Mouse (Mus musculus) intestine, embryonic 15.5 days (tissue): Measurements from ENCODE around the gene Dapk1. TPM values are rescaled to one million over a fixed set of nuclear protein-coding genes. Genes with fewer than 3 reads are reported as not detected.
A peak's percentile ranks its signal among the peaks of the same experiment; 100 is the strongest.

Experiments used
- ATAC-seq: fragments of 200-750 bp; cut with Nextera tagmentation; 2 replicates; pipeline ENCODE4 v1.8.0; 2017; ENCODE audit warnings: moderate TSS enrichment, moderate library complexity
- H3K27ac ChIP-seq: fragments of 300-500 bp; sonication (generic); 2 replicates; pipeline ENCODE4 v1.5.1; 2015; ENCODE audit warnings: mild to moderate bottlenecking, inconsistent platforms
- H3K27me3 ChIP-seq: fragments of 300-500 bp; sonication (generic); replicated peaks from 2 replicates; pipeline ENCODE4 v1.6.1; 2015; ENCODE audit warnings: inconsistent platforms
- H3K36me3 ChIP-seq: fragments of 300-500 bp; sonication (generic); 2 replicates; pipeline ENCODE4 v1.6.1; 2015; ENCODE audit warnings: inconsistent platforms
- H3K4me1 ChIP-seq: fragments of 300-500 bp; sonication (generic); replicated peaks from 2 replicates; pipeline ENCODE4 v1.6.1; 2015; ENCODE audit warnings: inconsistent platforms
- H3K4me2 ChIP-seq: fragments of 300-500 bp; sonication (generic); replicated peaks from 2 replicates; pipeline ENCODE4 v1.6.1; 2015; ENCODE audit warnings: mild to moderate bottlenecking, inconsistent platforms
- H3K4me3 ChIP-seq: fragments of 300-500 bp; sonication (generic); replicated peaks from 2 replicates; pipeline ENCODE4 v1.5.1; 2015; ENCODE audit warnings: inconsistent platforms
- H3K9ac ChIP-seq: fragments of 300-500 bp; sonication (generic); 2 replicates; pipeline ENCODE4 v1.6.1; 2015; ENCODE audit warnings: inconsistent platforms
- H3K9me3 ChIP-seq: fragments of 300-500 bp; sonication (generic); 2 replicates; pipeline ENCODE4 v1.6.1; 2016; ENCODE audit warnings: inconsistent platforms
- WGBS: fragments of 180-500 bp; shearing (Covaris S2); methylation state at CpG from one replicate; pipeline ENCODE4 v1.1.7; 2015; 5-methylcytosine and 5-hydroxymethylcytosine counted together
- polyA plus RNA-seq: library from polyadenylated mRNA; unstranded; fragments of >200 nt; fragmentation: Nextera tagmentation; extraction: Ambion mirVana; gene quantifications from 2 replicates; pipeline ENCODE4 v1.2.1, GENCODE M21; 2015

Dapk1 gene
- polyA plus RNA-seq, 1 experiment from 2014 or later: 11.8 TPM

GRCm38 (mm10) chr13:60753216-60753615 lies 151.5 kb downstream of the Dapk1 start:
- no peak for ATAC-seq
- H3K4me1 ChIP-seq: no peaks in the 10 kb centered on the region
- H3K9me3 ChIP-seq: no peaks in the 10 kb centered on the region
- no peaks in the 10 kb centered on the region for H3K27me3 ChIP-seq
- WGBS: 89% methylated on average over 6 of the region's 6 CpGs
- no peak overlapping the region for H3K9ac ChIP-seq
- no peak overlapping the region for H3K4me2 ChIP-seq
- H3K36me3 ChIP-seq: no peaks in the 10 kb centered on the region
- H3K4me3 ChIP-seq: no peak overlapping the region
- no peak overlapping the region for H3K27ac ChIP-seq

- no peak for ATAC-seq
- no peak overlapping the region for H3K9ac ChIP-seq
- H3K4me2 ChIP-seq: no peak overlapping the region
- WGBS: 26% methylated on average over 2 of the region's 2 CpGs
- no peak overlapping the region for H3K27ac ChIP-seq
- H3K9me3 ChIP-seq: no peaks in the 10 kb centered on the region
- no peak overlapping the region for H3K4me3 ChIP-seq
- no peaks in the 10 kb centered on the region for H3K27me3 ChIP-seq
- H3K36me3 ChIP-seq: no peaks in the 10 kb centered on the region
- no peaks in the 10 kb centered on the region for H3K4me1 ChIP-seq
Observed at GRCm38 (mm10) chr13:60755251-60755650, 153.5 kb downstream of the Dapk1 start.

- WGBS: 83% methylated on average over 13 of the region's 13 CpGs
- H3K4me1 ChIP-seq: no peaks in the 10 kb centered on the region
- H3K9ac ChIP-seq: no peak overlapping the region
- no peak for ATAC-seq
- no peaks in the 10 kb centered on the region for H3K36me3 ChIP-seq
- H3K27ac ChIP-seq: no peak overlapping the region
- no peak overlapping the region for H3K4me3 ChIP-seq
- H3K27me3 ChIP-seq: no peaks in the 10 kb centered on the region
- H3K4me2 ChIP-seq: no peak overlapping the region
- H3K9me3 ChIP-seq: no peaks in the 10 kb centered on the region
Observed at GRCm38 (mm10) chr13:60757292-60757691, 155.5 kb downstream of the Dapk1 start.

- 48% methylated on average over 6 of the region's 6 CpGs for WGBS
Observed at GRCm38 (mm10) chr13:60759136-60759535, 157.4 kb downstream of the Dapk1 start.

GRCm38 (mm10) chr13:60760392-60760791 lies 158.6 kb downstream of the Dapk1 start:
- Histone ChIP-seq H3K4me1 (no peaks in the 10 kb centered on the region), H3K9ac (no peak overlapping the region), H3K9me3 (no peaks in the 10 kb centered on the region), H3K27me3 (no peaks in the 10 kb centered on the region), H3K4me3 (no peak overlapping the region), H3K27ac (no peak overlapping the region), H3K36me3 (no peaks in the 10 kb centered on the region), H3K4me2 (no peak overlapping the region)
- WGBS: 85% methylated on average over 12 of the region's 12 CpGs
- no peak for ATAC-seq

More at GRCm38 (mm10) chr13:60759136-60759535, 157.4 kb downstream of the Dapk1 start:
- H3K9ac ChIP-seq: no peak overlapping the region
- no peaks in the 10 kb centered on the region for H3K9me3 ChIP-seq
- no peak overlapping the region for H3K27ac ChIP-seq
- H3K27me3 ChIP-seq: no peaks in the 10 kb centered on the region
- H3K4me1 ChIP-seq: no peaks in the 10 kb centered on the region
- no peak overlapping the region for H3K4me2 ChIP-seq
- H3K36me3 ChIP-seq: no peaks in the 10 kb centered on the region
- no peak overlapping the region for H3K4me3 ChIP-seq
- 0 out of 2 replicates have a peak, but pooled peaks have one; percentile 37 for ATAC-seq

- H3K27ac ChIP-seq: no peak overlapping the region
- H3K27me3 ChIP-seq: no peaks in the 10 kb centered on the region
- H3K36me3 ChIP-seq: no peaks in the 10 kb centered on the region
- H3K9me3 ChIP-seq: no peaks in the 10 kb centered on the region
- WGBS: 96% methylated on average over 17 of the region's 17 CpGs
- ATAC-seq: no peak
- no peak overlapping the region for H3K9ac ChIP-seq
- H3K4me2 ChIP-seq: no peak overlapping the region
- no peaks in the 10 kb centered on the region for H3K4me1 ChIP-seq
- H3K4me3 ChIP-seq: no peak overlapping the region
Observed at GRCm38 (mm10) chr13:60761161-60761560, 159.4 kb downstream of the Dapk1 start.

- H3K4me3 ChIP-seq: no peak overlapping the region
- no peaks in the 10 kb centered on the region for H3K9me3 ChIP-seq
- WGBS: 79% methylated on average over 3 of the region's 3 CpGs
- H3K27me3 ChIP-seq: no peaks in the 10 kb centered on the region
- no peak overlapping the region for H3K4me2 ChIP-seq
- H3K36me3 ChIP-seq: no peaks in the 10 kb centered on the region
- H3K4me1 ChIP-seq: no peaks in the 10 kb centered on the region
- ATAC-seq: no peak
- H3K27ac ChIP-seq: no peak overlapping the region
- no peak overlapping the region for H3K9ac ChIP-seq
Observed at GRCm38 (mm10) chr13:60780534-60780933, 178.8 kb downstream of the Dapk1 start.

GRCm38 (mm10) chr13:60783301-60783700 lies 181.6 kb downstream of the Dapk1 start:
- WGBS: 87% methylated on average over 7 of the region's 7 CpGs
- Histone ChIP-seq H3K27ac (no peak overlapping the region), H3K36me3 (no peaks in the 10 kb centered on the region), H3K4me2 (no peak overlapping the region), H3K4me1 (no peaks in the 10 kb centered on the region), H3K4me3 (no peak overlapping the region), H3K27me3 (no peaks in the 10 kb centered on the region), H3K9ac (no peak overlapping the region), H3K9me3 (no peaks in the 10 kb centered on the region)
- ATAC-seq: no peak

GRCm38 (mm10) chr13:60786264-60786663 lies 184.5 kb downstream of the Dapk1 start, which contains the start of gene BC051665:
TSS of gene BC051665 (minus strand) at chr13:60786364.
- H3K4me2 ChIP-seq: no peak within 1 kb of the TSS
- no peak for ATAC-seq
- no peak within 1 kb of the TSS for H3K27ac ChIP-seq
- no peaks in the 10 kb centered on the region for H3K9me3 ChIP-seq
- no peak within 1 kb of the TSS for H3K4me3 ChIP-seq
- no peaks in the 10 kb centered on the region for H3K4me1 ChIP-seq
- no peaks in the 10 kb centered on the region for H3K27me3 ChIP-seq
- no peak within 1 kb of the TSS for H3K9ac ChIP-seq
- H3K36me3 ChIP-seq: no peaks in the 10 kb centered on the region

- no peak overlapping the region for H3K9ac ChIP-seq
- no peaks in the 10 kb centered on the region for H3K4me1 ChIP-seq
- H3K36me3 ChIP-seq: no peaks in the 10 kb centered on the region
- no peak overlapping the region for H3K4me3 ChIP-seq
- no peaks in the 10 kb centered on the region for H3K9me3 ChIP-seq
- H3K27me3 ChIP-seq: no peaks in the 10 kb centered on the region
- ATAC-seq: no peak
- H3K27ac ChIP-seq: no peak overlapping the region
- 64% methylated on average over 1 of the region's 1 CpGs for WGBS
- no peak overlapping the region for H3K4me2 ChIP-seq
Observed at GRCm38 (mm10) chr13:60789466-60789865, 187.7 kb downstream of the Dapk1 start.

GRCm38 (mm10) chr13:60802749-60803148 lies 201.0 kb downstream of the Dapk1 start, which contains the start of gene Ctsll3:
TSS of gene Ctsll3 (minus strand) at chr13:60802849.
- Histone ChIP-seq H3K4me3 (no peak within 1 kb of the TSS), H3K27me3 (no peaks in the 10 kb centered on the region), H3K36me3 (no peaks in the 10 kb centered on the region), H3K4me1 (no peaks in the 10 kb centered on the region), H3K27ac (no peak within 1 kb of the TSS), H3K9me3 (no peaks in the 10 kb centered on the region), H3K9ac (no peak within 1 kb of the TSS), H3K4me2 (no peak within 1 kb of the TSS)
- WGBS: 71% methylated on average over 1 of the region's 1 CpGs
- no peak for ATAC-seq

- ATAC-seq: peak; percentile 86
- Histone ChIP-seq H3K4me3 (no peak overlapping the region), H3K27ac (no peak overlapping the region)
Observed at GRCm38 (mm10) chr13:60809690-60810089, 207.9 kb downstream of the Dapk1 start.

GRCm38 (mm10) chr13:60812768-60813167 lies 211.0 kb downstream of the Dapk1 start:
- peak; percentile 31; the same call in 1 of the 2 replicates for ATAC-seq
- no peak overlapping the region for H3K27ac ChIP-seq
- H3K4me3 ChIP-seq: no peak overlapping the region
- H3K4me2 ChIP-seq: no peak overlapping the region
- no peaks in the 10 kb centered on the region for H3K27me3 ChIP-seq
- no peaks in the 10 kb centered on the region for H3K36me3 ChIP-seq
- H3K4me1 ChIP-seq: no peaks in the 10 kb centered on the region
- no peak overlapping the region for H3K9ac ChIP-seq
- no peaks in the 10 kb centered on the region for H3K9me3 ChIP-seq
- WGBS: 65% methylated on average over 6 of the region's 6 CpGs

More at GRCm38 (mm10) chr13:60809690-60810089, 207.9 kb downstream of the Dapk1 start:
- Histone ChIP-seq H3K9me3 (no peaks in the 10 kb centered on the region), H3K4me2 (no peak overlapping the region), H3K9ac (no peak overlapping the region), H3K4me1 (no peaks in the 10 kb centered on the region), H3K36me3 (no peaks in the 10 kb centered on the region), H3K27me3 (no peaks in the 10 kb centered on the region)
- 54% methylated on average over 2 of the region's 2 CpGs for WGBS
